Mouse (Mus musculus): ENCODE measurements around the gene Zfp867.

GRCm38 (mm10) chr11:59517441-59517840 lies 45.2 kb upstream of the Zfp867 start:
- TF ChIP-seq CTCF (IDR thresholded peaks at IDR 0.05; ENCODE audit: low read depth) (no peak), EP300 (IDR thresholded peaks at IDR 0.05; ENCODE audit: low read depth) (no peak)
